Mouse (Mus musculus) lung, embryonic 15.5 days (tissue): Measurements from ENCODE around the gene Ccnl1. TPM values are rescaled to one million over a fixed set of nuclear protein-coding genes. Genes with fewer than 3 reads are reported as not detected.
A peak's percentile ranks its signal among the peaks of the same experiment; 100 is the strongest.

Experiments
- ATAC-seq: fragments of 200-750 bp; cut with Nextera tagmentation; 2 replicates; pipeline ENCODE4 v1.8.0; 2017; ENCODE audit warnings: moderate number of reproducible peaks, borderline replicate concordance; ENCODE audit not compliant: low FRiP score, low TSS enrichment; ENCODE audit errors: extremely low read depth
- H3K27ac ChIP-seq: fragments of 300-500 bp; sonication (generic); 2 replicates; pipeline ENCODE4 v1.5.1; 2015; ENCODE audit warnings: moderate library complexity, mild to moderate bottlenecking, inconsistent platforms
- H3K27me3 ChIP-seq: fragments of 300-500 bp; sonication (generic); 2 replicates; pipeline ENCODE4 v1.6.1; 2015; ENCODE audit warnings: inconsistent platforms
- H3K36me3 ChIP-seq: fragments of 300-500 bp; sonication (generic); 2 replicates; pipeline ENCODE4 v1.6.1; 2015; ENCODE audit warnings: inconsistent platforms
- H3K4me1 ChIP-seq: fragments of 300-500 bp; sonication (generic); 2 replicates; pipeline ENCODE4 v1.6.1; 2015; ENCODE audit warnings: inconsistent platforms
- H3K4me2 ChIP-seq: fragments of 300-500 bp; sonication (generic); 2 replicates; pipeline ENCODE4 v1.6.1; 2015; ENCODE audit warnings: inconsistent platforms, mild to moderate bottlenecking, moderate library complexity
- H3K4me3 ChIP-seq: fragments of 300-500 bp; sonication (generic); 2 replicates; pipeline ENCODE4 v1.5.1; 2015; ENCODE audit warnings: mild to moderate bottlenecking, inconsistent platforms
- H3K9ac ChIP-seq: fragments of 300-500 bp; sonication (generic); 2 replicates; pipeline ENCODE4 v1.6.1; 2015; ENCODE audit warnings: inconsistent platforms
- H3K9me3 ChIP-seq: fragments of 300-500 bp; sonication (generic); 2 replicates; pipeline ENCODE4 v1.6.1; 2016; ENCODE audit warnings: inconsistent platforms
- WGBS: fragments of 180-500 bp; shearing (Covaris S2); methylation state at CpG from one replicate; pipeline ENCODE4 v1.1.7; 2015; 5-methylcytosine and 5-hydroxymethylcytosine counted together
- polyA plus RNA-seq: library from polyadenylated mRNA; unstranded; fragments of >200 nt; fragmentation: Nextera tagmentation; extraction: Ambion mirVana; gene quantifications from 2 replicates; pipeline ENCODE4 v1.2.1, GENCODE M21; 2015

Ccnl1 gene
- polyA plus RNA-seq, 1 experiment from 2014 or later: 116 TPM

DNA sequence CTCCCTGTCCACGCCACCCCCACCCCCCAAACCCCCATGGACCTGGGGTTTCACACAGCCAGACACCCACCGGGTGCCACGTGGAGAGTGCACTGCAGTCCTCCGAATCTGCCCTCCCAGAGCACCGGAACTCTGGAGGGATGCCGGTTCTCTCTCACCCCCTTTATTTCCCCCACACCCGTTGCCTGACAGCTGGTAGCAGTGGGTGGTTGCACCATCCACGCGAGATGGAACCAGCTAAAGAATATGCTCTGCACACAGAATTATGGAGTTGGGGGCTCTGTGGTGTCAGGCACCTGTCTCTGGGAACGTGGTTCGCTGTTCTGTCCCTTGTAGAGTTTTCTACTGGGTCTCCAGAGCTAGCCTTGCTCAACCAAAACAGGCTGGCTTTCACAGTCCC, 45.8 kb downstream of the Ccnl1 start:
- Histone ChIP-seq H3K4me1 (no peaks in the 10 kb centered on the region), H3K4me3 (no peak overlapping the region), H3K27ac (no peak overlapping the region), H3K27me3 (no peaks in the 10 kb centered on the region), H3K4me2 (no peak overlapping the region), H3K36me3 (no peaks in the 10 kb centered on the region), H3K9ac (no peak overlapping the region), H3K9me3 (no peaks in the 10 kb centered on the region)
- whole genome bisulfite sequencing: 58% methylated on average over 11 of the region's 11 CpGs
- no peak for ATAC-seq

DNA sequence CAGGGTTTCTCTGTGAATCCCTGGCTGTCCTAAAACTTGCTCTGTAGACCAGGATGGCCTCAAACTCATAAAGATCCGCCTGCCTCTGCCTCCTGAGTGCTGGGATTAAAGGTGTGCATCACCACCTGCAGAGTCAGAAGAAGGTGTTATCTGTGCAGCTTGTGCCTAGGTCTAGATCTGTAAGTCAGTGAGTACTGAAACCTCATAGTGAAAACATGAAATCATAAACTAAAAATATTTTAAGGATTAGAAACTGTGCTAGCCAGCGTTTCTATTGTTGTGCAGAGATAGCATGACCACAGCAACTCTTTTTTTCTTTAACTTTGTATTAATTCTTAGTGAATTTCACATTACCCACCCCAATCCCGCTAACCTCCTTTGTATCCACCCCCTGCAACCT, 46.8 kb downstream of the Ccnl1 start:
- H3K36me3 ChIP-seq: no peaks in the 10 kb centered on the region
- H3K4me1 ChIP-seq: no peaks in the 10 kb centered on the region
- H3K27me3 ChIP-seq: no peaks in the 10 kb centered on the region
- no peak overlapping the region for H3K9ac ChIP-seq
- no peak overlapping the region for H3K4me2 ChIP-seq
- ATAC-seq: no peak
- no peaks in the 10 kb centered on the region for H3K9me3 ChIP-seq
- 84% methylated on average over 3 of the region's 3 CpGs for WGBS
- H3K27ac ChIP-seq: no peak overlapping the region
- H3K4me3 ChIP-seq: no peak overlapping the region

DNA sequence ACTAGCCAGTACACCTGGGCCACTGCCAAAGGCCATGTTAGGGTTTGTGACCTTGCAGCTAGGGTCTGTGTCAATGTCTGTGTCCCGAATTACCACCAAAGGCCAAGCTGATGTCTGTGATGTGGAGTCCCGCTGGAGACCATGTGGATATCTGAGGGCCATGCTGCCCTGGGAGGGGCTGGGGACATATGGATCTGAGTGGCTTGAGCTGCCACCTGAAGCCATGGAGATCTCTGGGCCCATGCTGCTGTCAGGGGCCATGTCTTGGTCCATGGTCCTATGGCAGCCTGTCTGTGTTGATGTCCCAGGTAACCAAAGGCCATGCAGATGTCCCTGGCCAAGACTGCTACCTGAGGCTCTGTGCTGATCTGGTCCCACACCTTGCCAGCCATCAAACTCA, 48.6 kb downstream of the Ccnl1 start:
- H3K9me3 ChIP-seq: no peaks in the 10 kb centered on the region
- H3K4me3 ChIP-seq: no peak overlapping the region
- H3K4me2 ChIP-seq: no peak overlapping the region
- no peak overlapping the region for H3K27ac ChIP-seq
- WGBS: 93% methylated on average over 2 of the region's 2 CpGs
- no peaks in the 10 kb centered on the region for H3K27me3 ChIP-seq
- no peak overlapping the region for H3K9ac ChIP-seq
- peaks cover 12% of the 10 kb centered on the region for H3K4me1 ChIP-seq
- no peaks in the 10 kb centered on the region for H3K36me3 ChIP-seq
- ATAC-seq: 0 out of 2 replicates have a peak, but pooled peaks have one; percentile 19

DNA sequence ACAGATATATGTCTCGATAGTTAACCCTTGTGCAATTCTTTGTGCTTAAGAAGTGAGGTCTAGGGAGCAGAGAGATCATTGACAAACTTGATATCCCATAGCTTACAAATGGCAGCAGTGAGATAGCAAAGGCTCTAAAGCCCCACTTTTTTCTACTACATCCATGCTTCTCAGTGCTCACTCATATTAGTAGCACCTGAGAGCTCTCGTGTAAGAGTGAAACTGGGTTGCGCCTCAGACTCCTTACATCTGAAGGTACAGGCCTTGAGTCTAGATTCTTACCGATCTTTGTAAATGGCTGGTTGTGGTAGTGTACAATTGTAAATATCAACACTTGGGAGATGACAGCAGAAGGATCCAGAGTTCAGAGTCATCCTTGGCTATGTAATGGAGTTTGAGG, 50.5 kb downstream of the Ccnl1 start:
- WGBS: 93% methylated on average over 4 of the region's 4 CpGs
- Histone ChIP-seq H3K4me3 (no peak overlapping the region), H3K4me1 (peaks cover 12% of the 10 kb centered on the region), H3K36me3 (no peaks in the 10 kb centered on the region), H3K27me3 (no peaks in the 10 kb centered on the region), H3K9me3 (no peaks in the 10 kb centered on the region), H3K27ac (no peak overlapping the region), H3K9ac (no peak overlapping the region), H3K4me2 (no peak overlapping the region)
- ATAC-seq: no peak

DNA sequence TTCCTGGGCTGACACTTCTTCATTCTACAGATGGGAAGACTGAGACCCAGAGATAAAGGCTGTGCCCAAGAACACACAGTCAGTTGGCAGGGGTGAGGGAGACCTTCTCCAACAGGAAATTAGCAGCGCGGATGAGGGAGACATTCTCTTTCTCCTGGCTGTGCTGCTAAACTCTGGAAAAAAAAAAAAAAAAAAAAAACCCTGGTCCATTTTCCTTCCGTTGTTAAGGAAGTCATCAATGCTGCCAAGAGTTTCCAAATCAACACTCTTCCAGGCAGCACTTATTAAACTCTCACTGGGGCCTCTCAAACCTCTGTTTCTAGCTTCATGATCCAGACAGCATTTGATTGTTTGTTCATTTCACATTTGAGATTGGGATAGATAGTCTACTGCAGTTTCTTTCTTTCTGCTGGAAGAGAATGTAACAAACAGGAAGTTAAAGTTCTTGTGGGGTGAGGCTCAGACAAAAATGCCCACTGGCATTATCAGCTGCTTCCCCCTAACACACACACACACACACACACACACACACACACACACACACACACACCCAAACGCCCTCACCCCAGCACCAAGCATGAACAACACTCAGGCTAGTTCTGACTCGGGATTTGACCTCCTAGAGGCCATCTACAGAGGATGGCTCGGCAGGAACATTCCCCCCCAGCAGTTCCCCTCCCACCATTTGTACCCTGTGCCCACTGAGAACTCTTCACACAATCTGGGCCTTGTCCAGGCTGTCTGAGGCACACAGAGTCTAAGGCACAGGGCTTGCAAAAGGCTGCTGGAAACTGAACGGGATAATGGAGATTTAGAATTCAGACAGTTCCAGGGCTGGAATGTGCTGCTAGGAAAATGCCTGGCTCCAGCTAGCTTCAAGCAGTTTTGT, 52.5 kb downstream of the Ccnl1 start:
- H3K27me3 ChIP-seq: no peaks in the 10 kb centered on the region
- peak; percentile 39; the same call in 1 of the 2 replicates for ATAC-seq
- H3K27ac ChIP-seq: no peak overlapping the region
- H3K9me3 ChIP-seq: no peaks in the 10 kb centered on the region
- 24% methylated on average over 7 of the region's 7 CpGs for WGBS
- H3K4me2 ChIP-seq: no peak overlapping the region
- H3K36me3 ChIP-seq: no peaks in the 10 kb centered on the region
- peaks cover 12% of the 10 kb centered on the region for H3K4me1 ChIP-seq
- no peak overlapping the region for H3K4me3 ChIP-seq
- H3K9ac ChIP-seq: no peak overlapping the region

DNA sequence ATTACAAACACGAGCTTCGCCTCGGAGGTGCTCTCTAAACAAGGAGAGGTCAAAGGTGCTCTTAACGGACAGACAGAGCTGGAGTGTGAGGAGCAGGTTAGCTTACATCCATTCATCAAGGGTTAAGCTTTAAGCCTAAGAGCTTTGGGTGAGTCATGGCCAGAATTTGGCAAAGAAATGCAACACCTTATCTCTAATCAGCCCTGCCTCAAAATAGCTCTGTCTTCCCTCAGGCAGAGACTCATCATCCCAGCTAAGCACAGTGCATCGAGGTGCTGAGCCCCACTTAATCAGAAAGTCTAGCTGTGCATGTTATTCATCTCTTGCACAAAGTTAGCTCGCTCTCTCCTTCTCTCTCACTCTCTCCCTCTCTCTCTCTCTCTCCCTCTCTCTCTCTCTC, 53.3 kb downstream of the Ccnl1 start:
- no peaks in the 10 kb centered on the region for H3K36me3 ChIP-seq
- H3K4me3 ChIP-seq: no peak overlapping the region
- H3K9me3 ChIP-seq: no peaks in the 10 kb centered on the region
- no peak overlapping the region for H3K4me2 ChIP-seq
- ATAC-seq: no peak
- no peak overlapping the region for H3K27ac ChIP-seq
- H3K4me1 ChIP-seq: peaks cover 12% of the 10 kb centered on the region
- H3K9ac ChIP-seq: no peak overlapping the region
- WGBS: 13% methylated on average over 6 of the region's 6 CpGs
- H3K27me3 ChIP-seq: no peaks in the 10 kb centered on the region

DNA sequence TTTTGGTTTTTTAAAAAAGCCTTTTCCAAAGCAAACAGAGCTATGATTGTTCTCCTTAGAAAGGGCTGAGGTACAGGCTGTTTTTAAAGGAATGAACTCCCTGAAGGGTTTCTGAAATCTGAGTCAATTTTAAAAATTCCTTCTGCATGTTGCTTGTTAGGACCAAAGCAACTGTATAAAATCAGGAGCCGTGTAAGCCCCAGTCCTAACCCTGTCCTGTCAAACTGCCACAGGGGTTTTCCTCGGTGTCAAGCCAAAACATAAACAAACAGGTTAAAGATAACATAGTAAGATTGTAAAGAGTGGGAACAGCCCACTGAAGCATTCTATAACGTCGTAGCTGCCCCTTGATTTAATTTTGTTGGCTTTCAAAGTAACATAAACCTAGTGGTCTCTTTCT, 53.9 kb downstream of the Ccnl1 start:
- H3K36me3 ChIP-seq: no peaks in the 10 kb centered on the region
- 11% methylated on average over 4 of the region's 4 CpGs for WGBS
- ATAC-seq: no peak
- no peak overlapping the region for H3K4me3 ChIP-seq
- no peak overlapping the region for H3K9ac ChIP-seq
- no peaks in the 10 kb centered on the region for H3K27me3 ChIP-seq
- no peak overlapping the region for H3K4me2 ChIP-seq
- H3K9me3 ChIP-seq: no peaks in the 10 kb centered on the region
- H3K4me1 ChIP-seq: peaks cover 12% of the 10 kb centered on the region
- no peak overlapping the region for H3K27ac ChIP-seq

DNA sequence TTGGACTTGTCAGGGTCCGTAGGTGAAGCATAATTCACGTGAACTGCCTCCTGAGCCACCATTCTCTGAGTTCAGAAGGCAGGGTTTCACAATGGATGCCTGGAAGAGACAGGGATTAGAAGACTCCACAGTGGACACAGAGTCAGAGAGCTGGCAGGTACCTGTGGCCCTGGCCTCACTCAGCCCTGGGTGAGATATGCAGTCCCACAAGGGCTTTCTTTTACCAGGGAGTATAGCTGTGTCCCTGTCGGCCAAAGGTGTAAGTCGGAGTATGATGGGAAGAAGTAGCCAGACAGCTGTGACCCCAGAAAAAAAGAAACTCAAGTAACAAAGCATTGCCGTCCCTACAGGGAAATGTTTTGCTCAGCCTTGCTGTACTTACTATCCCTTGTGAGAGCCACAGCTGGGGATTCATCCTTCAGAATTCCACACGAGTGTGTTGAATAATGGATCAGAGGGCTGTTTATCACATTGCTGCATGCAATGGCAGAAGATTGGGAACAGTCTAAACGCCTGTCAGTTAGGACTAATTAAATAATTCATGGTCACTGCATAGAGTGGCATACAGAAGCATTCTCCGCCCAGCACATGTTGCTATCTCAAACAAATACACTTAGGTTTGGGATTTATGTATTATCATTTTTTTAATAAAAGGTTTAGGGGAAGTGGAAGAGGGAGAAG, 59.3 kb downstream of the Ccnl1 start:
- Histone ChIP-seq H3K9me3 (no peaks in the 10 kb centered on the region), H3K27ac (no peak overlapping the region), H3K4me3 (no peak overlapping the region), H3K9ac (no peak overlapping the region), H3K36me3 (no peaks in the 10 kb centered on the region), H3K27me3 (no peaks in the 10 kb centered on the region), H3K4me1 (no peaks in the 10 kb centered on the region), H3K4me2 (no peak overlapping the region)
- 56% methylated on average over 8 of the region's 8 CpGs for WGBS
- ATAC-seq: no peak

DNA sequence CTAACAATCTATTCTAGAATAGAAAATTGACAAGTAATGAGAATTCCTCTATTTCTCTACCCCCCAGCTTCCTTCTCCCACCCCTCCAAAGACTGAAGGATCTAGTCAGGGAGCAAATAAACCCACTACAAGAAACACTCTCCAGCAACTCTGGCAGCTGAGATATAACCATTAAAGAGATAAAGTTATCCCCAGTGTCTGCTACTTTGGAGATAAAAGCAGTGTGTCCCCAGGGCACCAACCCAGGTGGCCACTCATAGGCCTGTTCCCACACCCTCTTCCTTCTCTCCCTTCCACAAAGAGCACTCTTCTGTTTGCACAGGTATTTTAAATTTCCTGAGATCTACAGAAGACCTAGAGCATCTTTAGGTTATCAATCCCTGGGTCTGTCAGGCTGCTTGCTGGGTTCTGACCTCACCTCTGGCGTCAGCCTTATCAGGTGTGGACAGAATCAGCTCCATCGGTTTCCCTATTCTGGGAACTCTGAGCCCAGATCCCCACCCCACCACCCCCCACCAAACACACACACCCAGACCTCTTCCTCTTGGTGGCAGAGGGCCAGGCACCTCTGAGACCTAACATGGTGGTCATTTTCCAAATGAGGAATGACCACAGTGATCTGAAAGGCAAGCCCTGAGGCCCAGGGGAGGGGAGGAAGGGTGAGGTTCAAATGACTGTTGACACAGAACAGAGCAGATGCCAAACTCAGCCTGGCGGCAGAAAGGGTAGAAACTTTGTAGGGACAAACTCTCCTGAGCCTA, 60.6 kb downstream of the Ccnl1 start:
- Histone ChIP-seq H3K4me3 (no peak overlapping the region), H3K27ac (no peak overlapping the region), H3K4me1 (no peaks in the 10 kb centered on the region)

More for the DNA sequence above, 60.6 kb downstream of the Ccnl1 start:
- H3K36me3 ChIP-seq: no peaks in the 10 kb centered on the region
- no peak overlapping the region for H3K4me2 ChIP-seq
- H3K9me3 ChIP-seq: no peaks in the 10 kb centered on the region
- ATAC-seq: no peak
- 24% methylated on average over 3 of the region's 3 CpGs for WGBS
- no peak overlapping the region for H3K9ac ChIP-seq
- H3K27me3 ChIP-seq: no peaks in the 10 kb centered on the region
